Mouse (Mus musculus) heart, adult 2 months (tissue): Measurements from ENCODE around the gene Gm15557.

Source experiments
- EP300 ChIP-seq: fragments of 200-500 bp; IDR thresholded peaks from 2 replicates; pipeline ENCODE4 v1.6.1; 2011; ENCODE audit warnings: low read depth, low read length, control low read depth; ENCODE audit not compliant: insufficient read depth
- POLR2A ChIP-seq: fragments of 200-500 bp; IDR thresholded peaks from 2 replicates; pipeline ENCODE4 v1.6.1; 2011; ENCODE audit warnings: mild to moderate bottlenecking, low read depth, low read length, control low read depth; ENCODE audit not compliant: insufficient read depth

DNA sequence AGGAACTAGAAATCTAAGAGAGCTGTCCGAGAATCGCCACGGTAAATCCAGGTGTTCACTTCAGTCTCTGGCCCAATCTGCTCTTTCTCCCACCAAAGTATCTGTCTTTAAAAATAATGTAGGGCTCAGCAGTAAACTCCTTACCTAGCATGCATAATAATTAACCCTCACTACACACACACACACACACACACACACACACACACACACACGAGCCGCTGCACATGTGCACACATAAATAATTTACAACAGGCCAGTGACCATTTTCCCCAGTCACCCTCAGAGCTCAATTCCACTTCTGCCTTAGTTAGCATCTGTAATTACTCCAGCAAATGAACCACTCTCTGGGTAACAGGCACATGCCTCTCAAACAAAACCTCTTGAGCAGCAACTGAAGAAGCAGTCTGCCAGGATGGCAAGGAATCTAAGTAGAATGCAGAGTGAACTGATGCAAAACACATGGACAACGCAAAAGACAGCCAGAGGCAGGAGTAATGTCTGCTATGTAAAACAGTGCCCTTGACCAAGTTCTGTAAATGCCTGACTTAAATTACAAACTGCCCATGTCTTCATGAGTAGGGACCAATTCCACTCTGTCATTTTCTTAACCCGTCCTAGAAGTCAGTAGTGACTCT, 11.7 kb upstream of the Gm15557 start:
- TF ChIP-seq EP300, result no peak
- TF ChIP-seq POLR2A, result no peak
